Mouse (Mus musculus) hindbrain, embryonic 12.5 days (tissue): Measurements from ENCODE around the gene Fut2. TPM values are rescaled to one million over a fixed set of nuclear protein-coding genes. Genes with fewer than 3 reads are reported as not detected.

Experiments used
- polyA plus RNA-seq: library from polyadenylated mRNA; unstranded; fragments of >200 nt; fragmentation: Nextera tagmentation; extraction: Ambion mirVana; gene quantifications from 2 replicates; pipeline ENCODE4 v1.2.1, GENCODE M21; 2016

Fut2 gene
- polyA plus RNA-seq, 1 experiment from 2014 or later = 0.37 TPM

Other genes starting within 250 kb of the Fut2 start
- gene Lhb, start 245.6 kb downstream of the Fut2 start, polyA plus RNA-seq = 1.0 and 1.6 TPM in 2 replicates
- gene Gys1, start 231.6 kb downstream of the Fut2 start, polyA plus RNA-seq = 34.8 TPM in 2 replicates
- 124 and 129 TPM in 2 replicates for gene Ruvbl2, start 228.3 kb downstream of the Fut2 start, polyA plus RNA-seq
- 5,718 and 6,089 TPM in 2 replicates for gene Ftl1, start 206.5 kb downstream of the Fut2 start, polyA plus RNA-seq
- 231 and 244 TPM in 2 replicates for gene Bax, start 199.5 kb downstream of the Fut2 start, polyA plus RNA-seq
- 0.13 and 0.54 TPM in 2 replicates for gene Tulp2, start 184.5 kb downstream of the Fut2 start, polyA plus RNA-seq
- gene Gm45808, start 179.6 kb downstream of the Fut2 start, polyA plus RNA-seq = not detected in 2 replicates
- gene Dhdh, start 177.6 kb downstream of the Fut2 start, polyA plus RNA-seq = 3.4 and 3.5 TPM in 2 replicates
- gene Nucb1, start 156.0 kb downstream of the Fut2 start, polyA plus RNA-seq = 144 and 147 TPM in 2 replicates
- 16.7 and 19.2 TPM in 2 replicates for gene Ppp1r15a, start 140.1 kb downstream of the Fut2 start, polyA plus RNA-seq
- gene Plekha4, start 140.1 kb downstream of the Fut2 start, polyA plus RNA-seq = 1.9 and 3.8 TPM in 2 replicates
- gene Hsd17b14, start 111.5 kb downstream of the Fut2 start, polyA plus RNA-seq = 0.70 and 0.79 TPM in 2 replicates
- 35.2 and 36.9 TPM in 2 replicates for gene Bcat2, start 96.2 kb downstream of the Fut2 start, polyA plus RNA-seq
- 0.45 TPM in 1 of 2 replicates, not detected in the other for gene Fgf21, start 50.9 kb downstream of the Fut2 start, polyA plus RNA-seq
- gene Fut1, start 49.1 kb downstream of the Fut2 start, polyA plus RNA-seq = 0.14 TPM in 1 of 2 replicates, not detected in the other
- 0.18 TPM in 1 of 2 replicates, not detected in the other for gene Izumo1, start 44.6 kb downstream of the Fut2 start, polyA plus RNA-seq
- 15.6 and 16.2 TPM in 2 replicates for gene Rasip1, start 38.9 kb downstream of the Fut2 start, polyA plus RNA-seq
- gene Mamstr, start 26.4 kb downstream of the Fut2 start, polyA plus RNA-seq = 3.7 and 4.8 TPM in 2 replicates
- gene Ntn5, start 17.6 kb upstream of the Fut2 start, polyA plus RNA-seq = 0.68 and 1.2 TPM in 2 replicates
- 1.1 and 2.2 TPM in 2 replicates for gene Sec1, start 28.0 kb upstream of the Fut2 start, polyA plus RNA-seq
- gene Car11, start 33.4 kb upstream of the Fut2 start, polyA plus RNA-seq = 21.2 and 25.5 TPM in 2 replicates
- 4.2 and 5.3 TPM in 2 replicates for gene Dbp, start 38.7 kb upstream of the Fut2 start, polyA plus RNA-seq
- gene Rpl18, start 49.1 kb upstream of the Fut2 start, polyA plus RNA-seq = 607 and 682 TPM in 2 replicates
- gene Sphk2, start 51.6 kb upstream of the Fut2 start, polyA plus RNA-seq = 28.7 and 30.3 TPM in 2 replicates
- gene Fam83e, start 54.8 kb upstream of the Fut2 start, polyA plus RNA-seq = 0.89 and 1.0 TPM in 2 replicates
- gene Spaca4, start 59.4 kb upstream of the Fut2 start, polyA plus RNA-seq = not detected in 2 replicates
- gene Lmtk3, start 117.3 kb upstream of the Fut2 start, polyA plus RNA-seq = 8.4 and 11.9 TPM in 2 replicates
- 2.4 and 3.0 TPM in 2 replicates for gene Sult2b1, start 118.3 kb upstream of the Fut2 start, polyA plus RNA-seq
- gene Cyth2, start 148.2 kb upstream of the Fut2 start, polyA plus RNA-seq = 280 and 284 TPM in 2 replicates
- gene Kcnj14, start 158.4 kb upstream of the Fut2 start, polyA plus RNA-seq = 0.80 and 0.96 TPM in 2 replicates
- 43.2 and 45.8 TPM in 2 replicates for gene Grwd1, start 164.6 kb upstream of the Fut2 start, polyA plus RNA-seq
- 43.5 and 45.6 TPM in 2 replicates for gene Kdelr1, start 206.4 kb upstream of the Fut2 start, polyA plus RNA-seq
- 1.6 TPM in 2 replicates for gene Grin2d, start 212.0 kb upstream of the Fut2 start, polyA plus RNA-seq
- gene Syngr4, start 230.3 kb upstream of the Fut2 start, polyA plus RNA-seq = 0.52 TPM in 1 of 2 replicates, not detected in the other
- gene Tmem143, start 230.5 kb upstream of the Fut2 start, polyA plus RNA-seq = 3.4 and 5.2 TPM in 2 replicates